Mouse (Mus musculus) CH12F3 (cell line): ENCODE results near the gene Pafah1b1.

Source experiments
- in situ Hi-C: fragments of 300-500 bp; cut with MboI; formaldehyde crosslinking; loops from 2 replicates; pipeline ENCODE4 v1.14.3; 2020; ENCODE audit warnings: low sequenced_read_pairs

The Pafah1b1 gene

GRCm38 (mm10) chr11:74631880-74632789 is 92.3 kb downstream of the Pafah1b1 start:
- in situ Hi-C loops = no loop called here

- in situ Hi-C loops = no loop called here
These were observed 97.0 kb downstream of the Pafah1b1 start for GRCm38 (mm10) chr11:74627481-74627880.

GRCm38 (mm10) chr11:74625333-74625732 is 99.1 kb downstream of the Pafah1b1 start:
- in situ Hi-C loops = no loop called here
